Mouse (Mus musculus): ENCODE measurements around the gene Gm3646. TPM values are rescaled to one million over a fixed set of nuclear protein-coding genes. Genes with fewer than 3 reads are reported as not detected.
A peak's percentile ranks its signal among the peaks of the same experiment; 100 is the strongest.

Gene Gm3646
- polyA plus RNA-seq, 2 experiments = not detected

DNA sequence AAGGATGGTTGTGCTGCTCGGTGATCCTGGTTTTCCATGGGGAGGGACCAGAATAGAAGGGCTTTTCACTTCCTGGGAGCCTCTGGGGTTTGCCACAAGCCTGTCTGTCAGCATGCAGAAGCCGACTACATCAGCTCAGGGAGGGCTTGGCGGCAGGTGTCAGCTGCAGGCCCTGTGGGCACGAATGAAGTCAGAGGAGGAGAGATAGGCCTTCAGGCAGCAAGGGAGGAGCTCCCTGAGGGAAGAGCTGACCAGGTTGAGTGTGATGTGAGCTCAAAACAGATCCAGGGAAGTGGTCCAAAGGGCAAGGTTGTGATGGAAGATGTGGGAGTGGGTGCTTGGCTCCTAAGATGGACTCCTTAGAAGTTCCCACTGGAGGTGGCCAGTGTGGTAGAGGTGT, 35.7 kb upstream of the Gm3646 start:
- 70% methylated on average over 4 of the region's 4 CpGs for WGBS
- Histone ChIP-seq H3K4me2 (replicated peaks; ENCODE audit: low read depth, low read length, severe bottlenecking) (no peak overlapping the region), H3K4me3 (replicated peaks; ENCODE audit: low read length) (no peak overlapping the region), H3K9me3 (ENCODE audit: control insufficient read depth, low read length) (no peaks in the 10 kb centered on the region), H3K4me1 (ENCODE audit: control insufficient read depth, insufficient read depth, low read length) (peaks cover 5% of the 10 kb centered on the region; the same call in 1 of the 2 replicates), H3K27me3 (ENCODE audit: control insufficient read depth, insufficient read depth, low read length) (no peaks in the 10 kb centered on the region), H3K9ac (ENCODE audit: low read depth, low read length, severe bottlenecking) (no peak overlapping the region), H3K36me3 (ENCODE audit: control insufficient read depth, insufficient read depth, low read length) (no peaks in the 10 kb centered on the region), H3K27ac (replicated peaks; ENCODE audit: low read depth, low read length) (no peak overlapping the region)
- TF ChIP-seq POLR2A (IDR thresholded peaks at IDR 0.05; ENCODE audit: borderline replicate concordance, extremely low read depth, insufficient read depth, insufficient read length) = no peak
- DNase-seq (ENCODE audit: low spot score) (no peak), ATAC-seq (ENCODE audit: low FRiP score, low read depth) (no peak)

DNA sequence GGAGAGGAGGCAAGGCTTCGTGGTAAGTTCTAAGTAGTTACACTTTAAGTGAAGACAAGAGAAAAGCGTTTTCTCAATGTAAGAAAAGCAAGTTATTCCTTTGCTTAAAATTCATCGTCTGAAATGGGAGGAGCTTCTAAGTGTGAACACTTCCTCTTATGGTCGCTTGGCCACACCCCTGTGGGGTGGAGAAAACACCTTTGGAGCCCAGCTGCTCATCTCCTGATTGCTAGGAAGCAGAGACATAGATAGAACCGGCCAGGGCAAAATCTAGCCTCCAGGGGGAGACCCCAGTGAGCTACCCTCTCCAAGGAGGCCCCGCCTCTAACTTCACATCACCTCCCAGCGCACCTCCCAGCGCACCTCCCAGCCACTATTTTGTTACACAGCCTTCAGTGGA, 34.7 kb upstream of the Gm3646 start:
- TF ChIP-seq POLR2A (IDR thresholded peaks at IDR 0.05; ENCODE audit: borderline replicate concordance, extremely low read depth, insufficient read depth, insufficient read length) = no peak
- Histone ChIP-seq H3K27ac (replicated peaks; ENCODE audit: low read depth, low read length) (no peak overlapping the region), H3K4me1 (ENCODE audit: control insufficient read depth, insufficient read depth, low read length) (peaks cover 5% of the 10 kb centered on the region; the same call in 1 of the 2 replicates)

DNA sequence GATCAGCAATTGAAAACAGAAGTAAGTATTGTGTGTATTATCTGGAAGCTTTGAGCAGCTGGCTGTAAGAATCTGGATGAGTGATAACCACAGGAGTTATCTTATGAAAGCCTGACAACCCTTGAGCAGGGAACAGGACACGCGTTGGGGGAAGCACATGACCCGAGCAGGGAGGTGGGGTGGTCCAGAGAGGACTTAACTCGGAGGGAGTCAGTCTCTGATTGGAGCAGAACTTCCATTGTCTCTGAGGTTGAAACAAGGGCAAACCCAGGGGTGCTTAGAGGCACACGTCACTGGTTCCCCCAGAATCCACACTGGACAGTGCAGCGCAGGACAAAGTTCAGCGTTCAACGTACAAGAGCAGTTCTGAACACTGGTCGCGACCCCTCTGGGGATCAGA, 34.1 kb upstream of the Gm3646 start:
- no peak overlapping the region for H3K27ac ChIP-seq (replicated peaks; ENCODE audit: low read depth, low read length)
- DNase-seq (ENCODE audit: low spot score) (no peak), ATAC-seq (ENCODE audit: low FRiP score, low read depth) (peak; percentile 78)
- peaks cover 5% of the 10 kb centered on the region; the same call in 1 of the 2 replicates for H3K4me1 ChIP-seq (ENCODE audit: control insufficient read depth, insufficient read depth, low read length)
- TF ChIP-seq POLR2A (IDR thresholded peaks at IDR 0.05; ENCODE audit: borderline replicate concordance, extremely low read depth, insufficient read depth, insufficient read length) = no peak
- 63% methylated on average over 10 of the region's 10 CpGs for WGBS
- no peaks in the 10 kb centered on the region for H3K36me3 ChIP-seq (ENCODE audit: control insufficient read depth, insufficient read depth, low read length)
- H3K27me3 ChIP-seq (ENCODE audit: control insufficient read depth, insufficient read depth, low read length) = no peaks in the 10 kb centered on the region
- H3K9me3 ChIP-seq (ENCODE audit: control insufficient read depth, low read length) = no peaks in the 10 kb centered on the region
- H3K4me3 ChIP-seq (replicated peaks; ENCODE audit: low read length) = no peak overlapping the region
- H3K4me2 ChIP-seq (replicated peaks; ENCODE audit: low read depth, low read length, severe bottlenecking) = no peak overlapping the region
- no peak overlapping the region for H3K9ac ChIP-seq (ENCODE audit: low read depth, low read length, severe bottlenecking)

More for the DNA sequence above, 34.7 kb upstream of the Gm3646 start:
- H3K27me3 ChIP-seq (ENCODE audit: control insufficient read depth, insufficient read depth, low read length) = no peaks in the 10 kb centered on the region
- ATAC-seq (ENCODE audit: low FRiP score, low read depth) (no peak), DNase-seq (ENCODE audit: low spot score) (no peak)
- no peaks in the 10 kb centered on the region for H3K9me3 ChIP-seq (ENCODE audit: control insufficient read depth, low read length)
- 51% methylated on average over 8 of the region's 8 CpGs for WGBS
- no peak overlapping the region for H3K4me3 ChIP-seq (replicated peaks; ENCODE audit: low read length)
- H3K36me3 ChIP-seq (ENCODE audit: control insufficient read depth, insufficient read depth, low read length) = no peaks in the 10 kb centered on the region
- no peak overlapping the region for H3K4me2 ChIP-seq (replicated peaks; ENCODE audit: low read depth, low read length, severe bottlenecking)
- H3K9ac ChIP-seq (ENCODE audit: low read depth, low read length, severe bottlenecking) = no peak overlapping the region

DNA sequence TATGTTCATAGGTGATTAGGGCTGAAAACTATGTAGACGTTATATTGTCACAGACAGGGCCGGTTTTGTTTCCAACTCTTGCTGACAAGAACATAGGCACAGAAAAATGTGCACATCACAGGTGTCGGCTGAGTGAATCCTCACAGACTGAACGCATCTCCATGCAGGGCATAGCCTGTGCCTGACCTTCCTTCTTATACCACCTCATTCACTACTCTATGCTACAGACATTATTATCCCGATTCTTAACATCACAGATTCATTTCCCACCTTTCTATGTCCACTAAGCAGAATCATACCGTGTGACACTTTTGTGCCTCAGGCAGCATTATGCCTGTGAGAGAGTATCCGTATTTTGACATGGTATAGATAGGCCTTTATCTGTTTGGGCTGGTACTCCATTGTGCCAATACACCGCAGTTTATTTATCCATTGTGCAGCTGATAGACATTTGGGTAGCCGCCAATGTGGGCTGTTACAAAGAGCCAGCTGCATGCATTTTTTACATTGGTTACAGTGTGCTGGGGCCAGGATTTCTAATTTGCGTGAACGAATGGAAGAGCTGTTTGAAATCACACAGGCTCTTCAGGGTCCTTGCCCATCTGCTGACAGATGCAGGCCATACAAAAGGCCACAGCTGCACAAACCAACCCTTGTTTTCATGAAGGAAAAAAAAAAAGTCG, 33.5 kb upstream of the Gm3646 start:
- ATAC-seq (ENCODE audit: low FRiP score, low read depth) = peak; percentile 85

DNA sequence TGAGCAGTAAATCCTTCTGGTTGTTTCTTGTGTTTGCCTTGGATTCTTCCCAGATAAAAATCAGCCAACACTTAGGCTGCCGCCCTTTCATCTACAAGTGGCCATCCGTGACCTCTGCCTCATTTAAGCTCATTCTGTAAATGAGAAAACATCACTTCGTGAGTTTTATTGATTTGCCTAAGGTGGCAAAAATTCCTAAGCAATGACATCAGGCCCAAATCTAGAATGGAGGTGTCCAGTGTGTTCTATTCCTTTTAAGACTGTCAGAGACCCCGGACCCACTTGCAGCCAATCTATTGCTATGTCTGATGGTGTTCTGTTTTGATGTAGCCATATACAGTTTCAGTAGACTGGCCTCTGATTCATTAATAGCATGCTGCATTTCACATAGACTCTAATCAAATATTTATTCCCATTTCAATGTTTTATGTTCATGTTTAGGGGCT, 26.5 kb upstream of the Gm3646 start:
- 28% methylated on average over 4 of the region's 4 CpGs for WGBS
- ATAC-seq (ENCODE audit: low FRiP score, low read depth) = 0 out of 2 replicates have a peak, but pooled peaks have one; percentile 21

More for the DNA sequence above, 33.5 kb upstream of the Gm3646 start:
- H3K27ac ChIP-seq (replicated peaks; ENCODE audit: low read depth, low read length) = no peak overlapping the region
- WGBS = 73% methylated on average over 12 of the region's 12 CpGs
- no peaks in the 10 kb centered on the region for H3K27me3 ChIP-seq (ENCODE audit: control insufficient read depth, insufficient read depth, low read length)
- H3K36me3 ChIP-seq (ENCODE audit: control insufficient read depth, insufficient read depth, low read length) = no peaks in the 10 kb centered on the region
- no peaks in the 10 kb centered on the region for H3K9me3 ChIP-seq (ENCODE audit: control insufficient read depth, low read length)
- no peak overlapping the region for H3K4me2 ChIP-seq (replicated peaks; ENCODE audit: low read depth, low read length, severe bottlenecking)
- H3K4me3 ChIP-seq (replicated peaks; ENCODE audit: low read length) = no peak overlapping the region
- DNase-seq (ENCODE audit: low spot score) = peak; percentile 43
- no peak overlapping the region for H3K9ac ChIP-seq (ENCODE audit: low read depth, low read length, severe bottlenecking)
- no peak for TF ChIP-seq POLR2A (IDR thresholded peaks at IDR 0.05; ENCODE audit: borderline replicate concordance, extremely low read depth, insufficient read depth, insufficient read length)
- H3K4me1 ChIP-seq (ENCODE audit: control insufficient read depth, insufficient read depth, low read length) = peaks cover 5% of the 10 kb centered on the region; the same call in 1 of the 2 replicates

More for the DNA sequence above, 26.5 kb upstream of the Gm3646 start:
- Histone ChIP-seq H3K36me3 (ENCODE audit: control insufficient read depth, insufficient read depth, low read length) (no peaks in the 10 kb centered on the region), H3K27me3 (ENCODE audit: control insufficient read depth, insufficient read depth, low read length) (no peaks in the 10 kb centered on the region), H3K27ac (replicated peaks; ENCODE audit: low read depth, low read length) (no peak overlapping the region), H3K4me1 (ENCODE audit: control insufficient read depth, insufficient read depth, low read length) (peaks cover 16% of the 10 kb centered on the region), H3K4me3 (replicated peaks; ENCODE audit: low read length) (no peak overlapping the region), H3K9me3 (ENCODE audit: control insufficient read depth, low read length) (no peaks in the 10 kb centered on the region), H3K4me2 (replicated peaks; ENCODE audit: low read depth, low read length, severe bottlenecking) (no peak overlapping the region), H3K9ac (ENCODE audit: low read depth, low read length, severe bottlenecking) (no peak overlapping the region)
- no peak for TF ChIP-seq POLR2A (IDR thresholded peaks at IDR 0.05; ENCODE audit: borderline replicate concordance, extremely low read depth, insufficient read depth, insufficient read length)
- DNase-seq (ENCODE audit: low spot score) = no peak

Data from limb, embryonic 14.5 days (tissue).